Mouse (Mus musculus): ENCODE results near the gene Ube2d2b. TPM values are rescaled to one million over a fixed set of nuclear protein-coding genes. Genes with fewer than 3 reads are reported as not detected.

Ube2d2b gene
- not detected for total RNA-seq (2021)

- DNase-seq = no peak
Observed at GRCm38 (mm10) chr5:107829998-107830560, at the start of gene Ube2d2b. TSS of gene Ube2d2b (plus strand) at chr5:107830099.

GRCm38 (mm10) chr5:107782360-107782759 lies 47.5 kb upstream of the Ube2d2b start:
- no peak for DNase-seq

DNA sequence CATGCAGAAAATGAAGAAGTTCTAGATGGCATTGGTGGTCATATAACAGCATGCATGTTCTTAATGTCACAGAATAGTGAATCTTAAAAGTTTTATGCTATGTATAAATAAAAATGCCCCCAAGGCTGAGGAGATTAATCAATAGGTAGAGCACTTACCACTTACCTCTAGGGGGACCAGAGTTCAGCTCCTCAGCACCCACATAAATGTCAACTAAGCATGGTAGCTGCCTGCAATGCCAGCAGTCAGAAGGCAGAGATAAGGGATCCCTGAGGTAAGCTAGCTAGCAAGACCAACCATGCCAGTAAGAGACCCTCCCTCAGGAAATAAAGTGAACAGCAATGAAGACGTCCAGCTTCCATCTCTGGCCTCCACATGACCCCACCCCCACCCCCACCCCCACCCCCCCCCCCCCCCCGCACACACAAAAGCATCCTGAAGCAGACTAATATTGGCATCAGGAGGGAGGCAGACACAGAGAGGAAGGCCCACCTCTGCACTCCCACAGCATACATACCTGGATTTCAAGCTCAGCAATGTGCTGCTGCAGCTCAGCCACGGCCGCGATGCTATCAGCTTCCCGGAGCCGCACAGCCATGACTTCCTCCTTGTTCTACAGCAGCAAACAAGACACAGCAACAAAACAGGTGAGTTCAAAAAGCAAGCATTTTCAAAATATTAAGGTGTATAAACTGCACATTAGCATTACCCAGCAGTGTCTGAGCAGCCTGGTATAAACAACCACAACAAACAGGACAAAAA lies 42.0 kb upstream of the Ube2d2b start:
- DNase-seq = no peak

DNA sequence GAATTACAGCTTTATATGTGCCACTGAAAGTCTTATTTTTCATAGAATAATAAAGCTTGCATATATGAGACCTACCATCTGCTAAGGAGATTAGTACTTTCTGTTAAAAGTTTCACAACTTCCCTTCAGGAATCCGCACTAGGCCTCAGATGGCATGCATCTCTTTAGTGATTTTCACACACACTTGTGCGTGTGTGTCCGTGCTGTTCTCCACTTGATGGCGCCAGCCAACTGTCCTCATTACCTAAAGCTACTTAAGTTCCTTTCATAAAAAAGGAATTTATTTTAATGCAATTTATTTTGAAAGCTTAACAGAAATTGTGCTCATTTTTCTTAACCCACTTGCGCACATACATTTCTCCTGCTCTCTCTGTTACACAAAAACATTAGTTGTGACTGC lies 40.4 kb upstream of the Ube2d2b start:
- DNase-seq = no peak

- DNase-seq = no peak
Observed at GRCm38 (mm10) chr5:107791966-107792365, 37.9 kb upstream of the Ube2d2b start.

DNA sequence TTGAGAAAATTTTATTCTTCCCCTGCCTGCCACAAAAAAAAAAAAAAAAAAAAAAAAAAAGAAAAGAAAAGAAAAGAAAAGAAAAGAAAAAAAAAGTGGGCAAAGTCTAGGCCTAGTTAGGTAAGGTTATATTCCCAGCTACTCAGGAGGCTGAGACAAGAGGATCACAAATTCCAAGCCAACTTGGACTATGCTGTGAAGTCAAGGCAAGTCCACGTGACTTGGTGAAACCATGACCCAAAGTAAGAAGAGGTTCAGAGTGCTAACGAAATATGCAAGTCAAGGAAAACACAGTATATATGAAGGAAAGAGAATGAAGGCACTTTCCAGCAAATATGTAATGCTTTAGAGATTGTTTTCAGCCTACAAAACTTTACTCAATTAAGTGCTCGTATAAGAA lies 37.4 kb upstream of the Ube2d2b start:
- DNase-seq = no peak

- DNase-seq = no peak
Observed at GRCm38 (mm10) chr5:107793258-107793657, 36.6 kb upstream of the Ube2d2b start.

- DNase-seq = no peak
Observed at GRCm38 (mm10) chr5:107793927-107794326, 36.0 kb upstream of the Ube2d2b start.

DNA sequence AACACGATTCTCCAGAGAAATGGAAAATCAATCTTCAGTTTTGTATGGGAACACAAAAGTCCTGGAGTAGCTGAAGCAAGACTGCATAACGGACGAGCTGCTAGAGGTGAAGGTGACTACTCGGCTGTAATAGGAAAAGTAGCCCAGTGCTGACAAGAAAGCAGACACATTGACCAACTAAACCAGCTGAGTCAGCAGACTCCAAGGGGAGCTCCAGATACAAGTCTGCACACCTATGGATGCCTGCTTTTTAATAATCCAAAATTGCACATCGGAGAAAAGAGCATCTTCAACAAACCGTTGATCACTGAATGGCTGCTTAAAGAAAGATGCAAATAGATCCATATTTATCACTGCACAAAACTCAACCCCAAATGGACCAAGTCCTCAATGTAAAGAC lies 31.6 kb upstream of the Ube2d2b start:
- no peak for DNase-seq

DNA sequence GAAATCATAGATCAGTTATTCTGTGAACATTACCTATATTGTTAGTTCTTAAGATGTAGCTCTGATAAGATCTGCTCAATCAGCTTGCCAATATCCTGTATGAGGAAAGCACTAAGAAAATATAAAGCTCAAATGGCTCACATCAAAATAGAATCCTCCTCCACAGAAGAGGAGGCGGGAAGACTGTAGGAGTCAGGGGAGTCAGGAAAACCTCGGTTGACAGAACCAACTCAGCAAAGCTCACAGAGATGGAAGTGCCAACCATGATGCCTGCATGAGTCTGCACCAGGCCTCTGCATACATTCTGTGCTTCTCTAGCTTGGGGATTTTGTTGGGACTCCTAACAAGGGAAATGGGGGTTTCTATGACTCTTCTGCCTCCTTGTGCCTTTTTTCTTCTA lies 28.7 kb upstream of the Ube2d2b start:
- DNase-seq = no peak

- no peak for DNase-seq
Observed at GRCm38 (mm10) chr5:107802621-107803020, 27.3 kb upstream of the Ube2d2b start.

DNA sequence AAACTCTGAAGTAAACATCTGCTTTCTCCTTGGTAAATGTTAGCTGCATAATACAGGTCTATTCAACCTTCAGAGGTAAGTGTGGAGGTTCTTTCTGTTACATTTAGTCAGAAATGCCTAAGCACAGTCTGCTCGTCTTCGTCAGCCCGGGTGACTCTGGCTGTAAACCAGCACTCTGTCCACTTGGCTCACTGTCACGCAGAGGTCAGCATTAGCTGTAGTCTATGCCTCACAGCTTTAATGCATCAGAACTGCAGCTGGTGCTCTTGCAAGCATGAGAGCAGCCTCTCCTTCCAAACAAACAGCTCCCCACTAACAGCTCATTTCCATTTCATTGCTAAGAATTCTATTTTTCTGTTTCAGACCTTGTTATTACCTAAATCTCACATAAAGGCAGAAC lies 22.4 kb upstream of the Ube2d2b start:
- DNase-seq = no peak

DNA sequence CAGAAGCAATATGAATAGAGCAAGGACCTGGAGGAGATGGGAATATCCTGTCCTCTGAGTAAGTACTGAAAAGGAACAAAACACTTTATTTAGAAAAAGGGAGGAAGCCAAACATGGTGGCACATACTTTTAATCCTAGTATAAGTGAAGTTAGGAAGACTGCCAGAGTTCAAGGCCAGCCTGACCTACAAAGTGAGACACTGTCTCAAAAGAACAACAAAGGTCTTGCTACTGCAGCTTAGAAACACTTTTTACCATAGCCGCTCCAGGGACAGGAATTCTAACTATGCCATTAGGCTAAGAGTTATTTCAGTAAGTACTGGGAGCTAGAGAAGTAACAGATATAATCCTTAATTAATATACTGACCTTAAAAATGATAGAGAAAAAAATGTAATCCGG lies 15.2 kb upstream of the Ube2d2b start:
- no peak for DNase-seq

- DNase-seq = no peak
Observed at GRCm38 (mm10) chr5:107822521-107822920, 7.4 kb upstream of the Ube2d2b start.

- DNase-seq = no peak
Observed at GRCm38 (mm10) chr5:107831351-107831750, 1.5 kb downstream of the Ube2d2b start.

DNA sequence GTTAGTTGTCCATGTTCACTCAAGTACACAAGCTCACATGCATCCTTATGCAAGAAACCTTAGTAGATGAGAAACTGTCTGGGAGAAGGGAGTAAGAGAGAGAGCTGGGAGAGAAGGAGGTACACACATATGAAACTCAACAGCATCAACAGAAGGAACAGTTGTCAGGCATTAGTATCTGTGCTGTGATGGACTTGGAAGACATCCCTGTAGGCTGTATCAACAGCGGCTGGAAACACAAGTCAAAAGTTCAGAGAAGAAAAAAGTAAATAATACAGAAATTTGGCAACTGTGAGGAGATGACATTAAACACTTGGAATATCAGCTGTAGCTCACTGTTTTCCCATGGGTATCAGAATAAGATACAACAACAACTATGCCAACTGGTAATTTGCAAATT lies 4.4 kb downstream of the Ube2d2b start:
- DNase-seq = no peak

- no peak for DNase-seq
Observed at GRCm38 (mm10) chr5:107838891-107839644, 9.2 kb downstream of the Ube2d2b start.

DNA sequence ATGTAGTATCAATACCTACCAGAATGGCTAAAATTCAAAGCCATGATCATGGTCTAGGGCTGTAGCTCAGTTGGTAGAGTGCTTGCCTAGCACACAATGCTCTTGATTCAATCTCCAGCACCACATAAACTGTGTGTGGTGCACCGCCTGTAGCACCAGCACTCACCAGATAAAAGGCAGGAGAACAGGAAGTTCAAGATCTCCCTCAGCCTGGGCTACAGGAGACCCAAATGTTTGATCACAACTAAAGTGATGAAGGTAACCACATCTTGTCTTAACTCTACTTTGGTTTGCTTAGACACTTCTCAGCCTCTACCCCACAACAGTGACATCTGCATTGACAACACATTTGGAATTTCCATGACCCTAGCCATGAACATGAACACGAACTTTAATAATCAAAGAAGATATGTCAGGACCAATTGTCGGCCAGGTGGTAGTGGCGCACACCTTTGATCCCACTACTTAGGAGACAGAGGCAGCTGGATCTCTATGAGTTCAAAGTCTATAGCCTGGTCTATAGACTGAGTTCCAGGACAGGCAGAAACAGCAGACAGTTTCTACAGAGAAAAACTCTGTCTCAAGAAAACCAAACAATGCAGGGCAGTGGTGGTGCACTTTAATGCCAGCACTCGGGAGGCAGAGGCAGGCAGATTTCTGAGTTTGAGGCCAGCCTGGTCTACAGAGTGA lies 10.8 kb downstream of the Ube2d2b start:
- DNase-seq = no peak

DNA sequence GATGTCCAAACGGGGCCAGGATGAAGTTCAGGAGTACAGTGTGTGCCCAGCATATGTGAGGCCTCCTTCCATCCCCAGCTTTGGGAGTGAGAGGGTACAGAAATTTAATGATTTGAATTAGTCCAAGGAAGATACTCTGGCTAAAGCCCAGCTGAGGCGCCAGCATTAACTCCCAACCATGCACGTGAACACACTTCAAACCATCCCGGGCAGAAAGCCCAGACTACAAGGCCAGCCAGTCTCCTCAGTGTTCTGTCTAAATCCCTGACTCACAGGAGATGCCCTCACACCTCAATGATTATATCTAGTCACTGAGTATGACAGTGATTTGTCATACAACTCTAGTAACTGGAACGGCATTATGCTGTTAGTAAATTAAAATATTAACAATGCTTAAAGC lies 17.4 kb downstream of the Ube2d2b start:
- no peak for DNase-seq

GRCm38 (mm10) chr5:107847817-107848216 lies 17.9 kb downstream of the Ube2d2b start:
- no peak for DNase-seq

- no peak for DNase-seq
Observed at GRCm38 (mm10) chr5:107848964-107849363, 19.1 kb downstream of the Ube2d2b start.

DNA sequence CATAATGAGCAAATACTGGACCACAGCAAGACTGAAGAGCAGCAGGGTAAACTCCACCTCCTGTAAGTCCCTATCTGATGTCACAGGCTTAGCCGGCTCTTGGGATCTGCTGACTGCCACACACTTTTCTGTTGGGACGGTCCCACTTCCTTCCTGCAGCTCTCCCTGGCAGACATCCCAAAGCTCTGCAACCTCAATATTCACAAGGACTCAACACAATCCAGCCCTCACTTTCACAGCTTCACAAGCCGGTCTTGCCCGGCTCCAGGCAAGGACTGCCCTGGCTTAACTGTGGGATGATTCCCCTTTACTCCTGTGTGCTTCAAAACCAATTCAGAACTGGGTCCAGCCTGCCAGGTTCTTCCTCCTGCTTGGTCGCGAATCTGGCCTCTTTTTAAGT lies 23.9 kb downstream of the Ube2d2b start:
- DNase-seq = no peak

- no peak for DNase-seq
Observed at GRCm38 (mm10) chr5:107854556-107854955, 24.7 kb downstream of the Ube2d2b start.
